ENCODE assay signal across 14 mouse cellular contexts in the genomic region with DNA sequence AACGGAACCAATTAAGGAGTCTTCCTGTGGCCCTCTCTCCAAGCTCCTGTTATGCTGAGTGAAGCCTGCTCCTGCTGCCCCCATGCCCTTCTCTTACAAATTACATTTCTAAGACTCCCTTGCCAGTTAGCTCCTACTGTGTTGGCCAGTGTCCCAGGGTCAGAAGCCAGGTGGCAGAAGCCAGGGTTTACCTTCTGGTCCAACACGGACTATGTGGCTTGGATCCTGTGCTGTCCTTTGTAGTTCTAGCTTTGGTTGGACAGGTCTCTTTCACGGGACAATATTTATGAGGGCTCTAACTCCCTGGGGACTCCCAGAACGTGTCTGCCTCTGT.
DNase-seq lines count a peak whose midpoint lies in the region; ATAC-seq and TF ChIP-seq lines count a peak whose summit lies in the region.
"Had no signal": no experiment of that assay in that cellular context is flagged by ENCODE, and none has a peak within 500 bp of the region (broad histone marks: within the 10 kb centered on the region; RNA-seq: fewer than 3 reads in every experiment).

No protein-coding gene starts in this region.

- no peak overlapping the region for H3K9ac ChIP-seq in forebrain, embryonic 11.5 days (ENCODE audit: low read length)
- H3K9ac ChIP-seq in midbrain, embryonic 15.5 days: no peak overlapping the region
- H3K9ac ChIP-seq in midbrain, postnatal 0 days (replicated peaks; ENCODE audit: low read length, poor library complexity, severe bottlenecking): no peak overlapping the region
- H3K9ac ChIP-seq in hindbrain, embryonic 13.5 days: no peak overlapping the region
- H3K9ac ChIP-seq in neural tube, embryonic 14.5 days (replicated peaks; ENCODE audit: low read depth, low read length): no peak overlapping the region
- H3K9ac ChIP-seq: limb, embryonic 13.5 days had no signal

- H3K4me3 ChIP-seq in forebrain, embryonic 10.5 days: no peak overlapping the region
- H3K4me3 ChIP-seq in forebrain, embryonic 11.5 days (ENCODE audit: low read depth, low read length): no peak overlapping the region
- no peak overlapping the region for H3K4me3 ChIP-seq in midbrain, embryonic 15.5 days
- H3K4me3 ChIP-seq in midbrain, postnatal 0 days (ENCODE audit: low read depth, low read length): no peak overlapping the region
- no peak overlapping the region for H3K4me3 ChIP-seq in hindbrain, embryonic 13.5 days
- no peak overlapping the region for H3K4me3 ChIP-seq in neural tube, embryonic 14.5 days (ENCODE audit: low read depth, low read length)
- H3K4me3 ChIP-seq: limb, embryonic 13.5 days had no signal

- no peak for TF ChIP-seq CTCF in midbrain, postnatal 0 days (IDR thresholded peaks at IDR 0.05)

- H3K27me3 ChIP-seq in forebrain, embryonic 10.5 days (ENCODE audit: poor library complexity, severe bottlenecking): peaks cover 4% of the 10 kb centered on the region
- H3K27me3 ChIP-seq in forebrain, embryonic 11.5 days (ENCODE audit: control insufficient read depth, insufficient read depth, low read length): no peaks in the 10 kb centered on the region
- H3K27me3 ChIP-seq in midbrain, embryonic 15.5 days (replicated peaks): no peaks in the 10 kb centered on the region
- no peaks in the 10 kb centered on the region for H3K27me3 ChIP-seq in midbrain, postnatal 0 days (ENCODE audit: insufficient read depth, low read length)
- H3K27me3 ChIP-seq in hindbrain, embryonic 13.5 days: no peaks in the 10 kb centered on the region
- H3K27me3 ChIP-seq in neural tube, embryonic 14.5 days (ENCODE audit: control insufficient read depth, insufficient read depth, low read length): no peaks in the 10 kb centered on the region
- H3K27me3 ChIP-seq: limb, embryonic 13.5 days had no signal

- H3K27ac ChIP-seq in forebrain, embryonic 10.5 days: 0 out of 2 replicates have a peak overlapping the region, but pooled peaks have one; percentile 84
- no peak overlapping the region for H3K27ac ChIP-seq in forebrain, embryonic 11.5 days (ENCODE audit: low read depth, low read length)
- peak overlapping the region; percentile 56; the same call in 1 of the 2 replicates for H3K27ac ChIP-seq in midbrain, embryonic 15.5 days
- H3K27ac ChIP-seq in midbrain, postnatal 0 days (ENCODE audit: low read depth, low read length): no peak overlapping the region
- H3K27ac ChIP-seq in hindbrain, embryonic 13.5 days: peak overlapping the region; percentile 73
- 0 out of 2 replicates have a peak overlapping the region, but pooled peaks have one; percentile 4 for H3K27ac ChIP-seq in neural tube, embryonic 14.5 days (ENCODE audit: low read depth, low read length)
- H3K27ac ChIP-seq: limb, embryonic 13.5 days; macrophage had no signal

- H3K36me3 ChIP-seq in forebrain, embryonic 10.5 days (replicated peaks): no peaks in the 10 kb centered on the region
- no peaks in the 10 kb centered on the region for H3K36me3 ChIP-seq in forebrain, embryonic 11.5 days (ENCODE audit: control insufficient read depth, insufficient read depth, low read length)
- H3K36me3 ChIP-seq in midbrain, embryonic 15.5 days (replicated peaks): no peaks in the 10 kb centered on the region
- no peaks in the 10 kb centered on the region for H3K36me3 ChIP-seq in midbrain, postnatal 0 days (ENCODE audit: insufficient read depth, low read length)
- no peaks in the 10 kb centered on the region for H3K36me3 ChIP-seq in hindbrain, embryonic 13.5 days
- H3K36me3 ChIP-seq in neural tube, embryonic 14.5 days (ENCODE audit: control insufficient read depth, insufficient read depth, low read length): no peaks in the 10 kb centered on the region
- H3K36me3 ChIP-seq: limb, embryonic 13.5 days had no signal

- DNase-seq in forebrain, embryonic 10.5 days (ENCODE audit: extremely low spot score, low spot score): no peak
- no peak for DNase-seq in forebrain, embryonic 11.5 days (ENCODE audit: low spot score)
- no peak for DNase-seq in midbrain, postnatal 0 days (ENCODE audit: low spot score)
- no peak for DNase-seq in retina, postnatal 1 day
- no peak for DNase-seq in layer of hippocampus, adult 11-12 months (ENCODE audit: low spot score)
- DNase-seq: B cell, adult 2 months; gastrocnemius, postnatal 36 days; kidney, adult 2 months; right cerebral cortex, postnatal 25 days had no signal

- WGBS in forebrain, embryonic 10.5 days: 72% methylated on average over 4 of the region's 4 CpGs
- 67% methylated on average over 4 of the region's 4 CpGs for WGBS in forebrain, embryonic 11.5 days
- WGBS in midbrain, embryonic 15.5 days: 48% methylated on average over 4 of the region's 4 CpGs
- WGBS in midbrain, postnatal 0 days: 46% methylated on average over 4 of the region's 4 CpGs
- 38% methylated on average over 4 of the region's 4 CpGs for WGBS in hindbrain, embryonic 13.5 days
- WGBS in neural tube, embryonic 14.5 days: 32% methylated on average over 4 of the region's 4 CpGs

- H3K4me1 ChIP-seq in forebrain, embryonic 10.5 days: peaks cover 42% of the 10 kb centered on the region
- H3K4me1 ChIP-seq in forebrain, embryonic 11.5 days (replicated peaks; ENCODE audit: control insufficient read depth, insufficient read depth, low read length): peaks cover 11% of the 10 kb centered on the region; the same call in 1 of the 2 replicates
- peaks cover 19% of the 10 kb centered on the region for H3K4me1 ChIP-seq in midbrain, embryonic 15.5 days
- H3K4me1 ChIP-seq in midbrain, postnatal 0 days (ENCODE audit: insufficient read depth, low read length): 0 out of 2 replicates have a peak, but pooled peaks cover 4% of the 10 kb centered on the region
- peaks cover 30% of the 10 kb centered on the region for H3K4me1 ChIP-seq in hindbrain, embryonic 13.5 days (replicated peaks)
- no peaks in the 10 kb centered on the region for H3K4me1 ChIP-seq in neural tube, embryonic 14.5 days (ENCODE audit: control insufficient read depth, insufficient read depth, low read length)

- no peak for ATAC-seq in forebrain, embryonic 11.5 days (replicated peaks; ENCODE audit: low FRiP score)
- ATAC-seq in midbrain, embryonic 15.5 days (replicated peaks): no peak
- no peak for ATAC-seq in midbrain, postnatal 0 days (ENCODE audit: low FRiP score)
- ATAC-seq in hindbrain, embryonic 13.5 days (ENCODE audit: low FRiP score): no peak
- ATAC-seq in neural tube, embryonic 14.5 days (ENCODE audit: low read depth): no peak; the same call in 1 of the 2 replicates

- no peak overlapping the region for H3K4me2 ChIP-seq in forebrain, embryonic 11.5 days (ENCODE audit: low read depth, low read length, severe bottlenecking)
- H3K4me2 ChIP-seq in midbrain, embryonic 15.5 days: no peak overlapping the region
- H3K4me2 ChIP-seq in midbrain, postnatal 0 days (ENCODE audit: low read depth, low read length, poor library complexity, severe bottlenecking): no peak overlapping the region
- H3K4me2 ChIP-seq in hindbrain, embryonic 13.5 days: no peak overlapping the region
- H3K4me2 ChIP-seq in neural tube, embryonic 14.5 days (ENCODE audit: low read depth, low read length): no peak overlapping the region
- H3K4me2 ChIP-seq: limb, embryonic 13.5 days had no signal

- H3K9me3 ChIP-seq in forebrain, embryonic 10.5 days: peaks cover 3% of the 10 kb centered on the region; the same call in 1 of the 2 replicates
- no peaks in the 10 kb centered on the region for H3K9me3 ChIP-seq in forebrain, embryonic 11.5 days (ENCODE audit: control insufficient read depth, low read length)
- no peaks in the 10 kb centered on the region for H3K9me3 ChIP-seq in midbrain, embryonic 15.5 days
- H3K9me3 ChIP-seq in midbrain, postnatal 0 days (ENCODE audit: low read length): no peaks in the 10 kb centered on the region
- no peaks in the 10 kb centered on the region for H3K9me3 ChIP-seq in hindbrain, embryonic 13.5 days
- H3K9me3 ChIP-seq in neural tube, embryonic 14.5 days (ENCODE audit: control insufficient read depth, low read length): no peaks in the 10 kb centered on the region
- H3K9me3 ChIP-seq: limb, embryonic 13.5 days had no signal

Comparison
In these comparisons a context has a peak if more than half of its experiments do, and no peak if none do; other contexts are left out.
1. H3K27ac ChIP-seq: peak in forebrain, embryonic 10.5 days (single experiment), midbrain, embryonic 15.5 days (single experiment), hindbrain, embryonic 13.5 days (single experiment) and neural tube, embryonic 14.5 days (single experiment); none in forebrain, embryonic 11.5 days (single experiment) and midbrain, postnatal 0 days (single experiment).